Mouse (Mus musculus) forebrain, embryonic 16.5 days (tissue): ENCODE data around the gene Elfn1. TPM values are rescaled to one million over a fixed set of nuclear protein-coding genes. Genes with fewer than 3 reads are reported as not detected.

ENCODE experiments used
- ATAC-seq: fragments of 200-750 bp; cut with Nextera tagmentation; 2 replicates; pipeline ENCODE4 v1.8.0; 2017; ENCODE audit warnings: mild to moderate bottlenecking, moderate library complexity
- H3K27ac ChIP-seq: fragments of 300-500 bp; sonication (generic); 2 replicates; pipeline ENCODE4 v1.5.1; 2014; ENCODE audit warnings: low read length, control low read depth
- H3K27me3 ChIP-seq: fragments of 300-500 bp; sonication (generic); replicated peaks from 2 replicates; pipeline ENCODE4 v1.6.1; 2014; ENCODE audit warnings: low read length; ENCODE audit not compliant: control insufficient read depth, insufficient read depth
- H3K36me3 ChIP-seq: fragments of 300-500 bp; sonication (generic); 2 replicates; pipeline ENCODE4 v1.6.1; 2014; ENCODE audit not compliant: control insufficient read depth, insufficient read depth
- H3K4me1 ChIP-seq: fragments of 300-500 bp; sonication (generic); replicated peaks from 2 replicates; pipeline ENCODE4 v1.6.1; 2014; ENCODE audit warnings: low read length; ENCODE audit not compliant: control insufficient read depth, insufficient read depth
- H3K4me2 ChIP-seq: fragments of 300-500 bp; sonication (generic); 2 replicates; pipeline ENCODE4 v1.6.1; 2014; ENCODE audit warnings: mild to moderate bottlenecking, low read length, control low read depth
- H3K4me3 ChIP-seq: fragments of 300-500 bp; sonication (generic); replicated peaks from 2 replicates; pipeline ENCODE4 v1.5.1; 2014; ENCODE audit warnings: mild to moderate bottlenecking, low read length, control low read depth
- H3K9ac ChIP-seq: fragments of 300-500 bp; sonication (generic); replicated peaks from 2 replicates; pipeline ENCODE4 v1.6.1; 2014; ENCODE audit warnings: low read depth, low read length, control low read depth
- H3K9me3 ChIP-seq: fragments of 300-500 bp; sonication (generic); 2 replicates; pipeline ENCODE4 v1.6.1; 2016; ENCODE audit warnings: low read length; ENCODE audit not compliant: control insufficient read depth
- WGBS: fragments of 180-500 bp; shearing (Covaris S2); extraction: QIAGEN DNeasy Blood & Tissue Kit; methylation state at CpG from one replicate; pipeline ENCODE4 v1.1.7; 2014; 5-methylcytosine and 5-hydroxymethylcytosine counted together
- polyA plus RNA-seq: library from polyadenylated mRNA; unstranded; fragments of >200 nt; fragmentation: Nextera tagmentation; extraction: Ambion mirVana; gene quantifications from 2 replicates; pipeline ENCODE4 v1.2.1, GENCODE M21; 2015

The Elfn1 gene
- polyA plus RNA-seq, 1 experiment from 2014 or later = 3.2 TPM

DNA sequence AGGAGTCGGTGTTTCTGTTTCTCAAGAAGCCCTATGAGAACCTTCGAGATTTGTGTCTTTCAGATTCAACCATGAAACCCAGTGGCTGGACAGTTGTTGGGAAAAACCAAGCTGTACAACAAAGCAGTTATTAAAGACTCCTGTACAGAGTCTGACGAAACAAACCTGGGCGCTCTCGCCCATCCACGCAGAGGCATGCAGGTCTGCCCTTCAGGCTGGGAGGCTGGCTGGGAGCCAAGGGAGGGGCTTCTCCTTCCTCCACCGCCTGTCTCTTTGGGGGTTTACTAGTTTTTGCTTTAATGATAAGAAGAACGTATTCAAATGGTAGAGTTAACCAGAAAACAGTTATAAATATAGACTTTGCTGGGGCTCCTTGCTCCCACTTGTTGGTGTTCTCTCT lies 99.1 kb downstream of the Elfn1 start:
- no peak for ATAC-seq
- H3K27ac ChIP-seq = no peak overlapping the region
- no peak overlapping the region for H3K4me3 ChIP-seq
- 50% methylated on average over 8 of the region's 8 CpGs for WGBS
- no peak overlapping the region for H3K4me2 ChIP-seq
- no peak overlapping the region for H3K9ac ChIP-seq
- H3K4me1 ChIP-seq = peaks cover 22% of the 10 kb centered on the region
- H3K9me3 ChIP-seq = no peaks in the 10 kb centered on the region
- H3K27me3 ChIP-seq = no peaks in the 10 kb centered on the region
- no peaks in the 10 kb centered on the region for H3K36me3 ChIP-seq

DNA sequence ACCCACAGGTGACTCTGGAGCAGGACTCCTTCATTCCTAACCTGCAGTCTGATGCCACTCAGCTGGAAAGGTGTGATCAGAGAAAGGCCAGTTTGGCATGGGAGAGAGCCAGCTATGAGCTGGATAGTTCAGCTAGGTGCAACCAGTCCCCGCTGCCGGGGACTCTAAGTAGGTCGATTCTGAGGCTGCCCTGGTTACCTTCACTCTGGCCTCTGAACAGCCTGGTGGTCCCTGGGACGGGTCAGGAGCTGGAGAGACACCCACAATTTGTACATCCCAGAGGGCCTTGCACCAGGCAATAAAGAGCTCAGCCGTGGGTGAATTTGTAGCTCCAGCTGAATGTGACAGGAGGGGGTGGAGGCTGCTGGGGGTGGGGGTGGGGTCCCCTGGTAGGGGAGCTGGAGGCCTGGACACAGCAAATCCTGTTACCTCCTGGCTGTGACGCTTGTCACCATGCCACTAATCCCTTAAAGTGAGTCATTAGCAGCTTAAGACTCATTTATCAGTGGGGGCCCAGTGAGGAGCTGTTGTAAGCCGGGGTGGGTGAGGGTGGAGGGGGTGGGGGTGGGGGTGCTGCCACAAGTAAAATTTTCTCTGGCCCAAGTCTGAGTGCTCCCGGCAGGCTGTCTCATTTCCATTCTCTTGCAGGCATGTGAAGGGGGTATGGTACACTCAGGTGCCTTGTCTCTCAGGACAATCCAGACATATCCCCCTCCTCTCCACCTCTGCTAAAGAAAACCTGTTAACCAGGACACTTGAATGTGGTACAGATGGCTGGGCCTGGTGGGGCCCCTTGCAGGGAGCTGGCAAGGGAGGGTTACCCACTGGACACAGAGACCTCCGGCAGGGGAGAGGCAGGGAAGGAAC lies 100.1 kb downstream of the Elfn1 start:
- ATAC-seq = peak; percentile 36; the same call in 1 of the 2 replicates
- Histone ChIP-seq H3K4me1 (peaks cover 23% of the 10 kb centered on the region), H3K4me3 (no peak overlapping the region), H3K9ac (0 out of 2 replicates have a peak overlapping the region, but pooled peaks have one; percentile 13), H3K36me3 (no peaks in the 10 kb centered on the region), H3K4me2 (no peak overlapping the region), H3K9me3 (no peaks in the 10 kb centered on the region), H3K27me3 (no peaks in the 10 kb centered on the region), H3K27ac (no peak overlapping the region)
- WGBS = 14% methylated on average over 9 of the region's 9 CpGs

DNA sequence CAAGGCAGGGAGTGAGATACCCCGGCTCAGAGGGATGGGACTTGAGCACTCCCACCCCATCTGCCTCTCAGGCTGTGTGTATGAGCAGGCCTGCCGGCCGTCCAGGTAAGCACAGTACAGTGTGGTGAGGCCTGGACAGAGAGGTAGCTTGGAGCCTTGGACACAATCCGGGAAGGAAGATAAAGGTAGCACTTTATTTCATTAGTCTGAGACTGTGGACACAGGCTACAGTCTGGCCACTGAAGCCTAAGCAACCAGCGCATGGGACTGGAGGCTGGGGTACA lies 100.7 kb downstream of the Elfn1 start:
- Histone ChIP-seq H3K9ac (0 out of 2 replicates have a peak overlapping the region, but pooled peaks have one; percentile 13), H3K4me2 (no peak overlapping the region), H3K27me3 (no peaks in the 10 kb centered on the region), H3K27ac (no peak overlapping the region), H3K9me3 (no peaks in the 10 kb centered on the region), H3K4me3 (no peak overlapping the region), H3K36me3 (no peaks in the 10 kb centered on the region), H3K4me1 (peaks cover 27% of the 10 kb centered on the region)
- 37% methylated on average over 5 of the region's 5 CpGs for WGBS
- no peak for ATAC-seq

DNA sequence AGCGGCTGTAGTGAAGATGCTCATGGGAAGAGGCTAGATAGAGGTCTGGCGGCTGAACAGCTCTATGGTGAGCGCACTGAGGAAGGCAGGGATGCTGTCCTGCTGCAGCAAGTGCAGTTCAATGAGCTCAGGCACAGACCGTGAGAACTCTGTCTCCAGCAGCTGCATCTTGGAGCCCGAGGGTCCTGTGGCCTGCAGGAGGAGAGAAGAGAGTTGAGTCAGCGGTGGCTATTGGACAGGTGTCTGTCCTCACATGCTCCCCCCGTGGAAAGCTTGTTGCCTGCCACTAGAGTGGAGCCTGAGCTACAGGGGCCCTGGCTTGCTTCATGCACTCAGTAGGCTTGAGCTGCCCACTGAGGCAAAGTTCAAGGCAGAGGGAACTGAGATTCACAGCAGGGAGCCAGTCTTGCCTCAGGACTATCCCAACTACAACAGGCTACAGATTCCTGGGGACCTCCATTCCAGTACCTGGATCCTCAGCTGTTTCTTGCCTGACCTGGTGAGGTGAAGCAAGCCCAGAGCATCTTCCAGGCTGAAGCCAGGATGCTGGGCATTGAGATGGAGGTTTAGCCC lies 101.4 kb downstream of the Elfn1 start:
- no peak overlapping the region for H3K9ac ChIP-seq
- peaks cover 30% of the 10 kb centered on the region for H3K4me1 ChIP-seq
- no peak for ATAC-seq

DNA sequence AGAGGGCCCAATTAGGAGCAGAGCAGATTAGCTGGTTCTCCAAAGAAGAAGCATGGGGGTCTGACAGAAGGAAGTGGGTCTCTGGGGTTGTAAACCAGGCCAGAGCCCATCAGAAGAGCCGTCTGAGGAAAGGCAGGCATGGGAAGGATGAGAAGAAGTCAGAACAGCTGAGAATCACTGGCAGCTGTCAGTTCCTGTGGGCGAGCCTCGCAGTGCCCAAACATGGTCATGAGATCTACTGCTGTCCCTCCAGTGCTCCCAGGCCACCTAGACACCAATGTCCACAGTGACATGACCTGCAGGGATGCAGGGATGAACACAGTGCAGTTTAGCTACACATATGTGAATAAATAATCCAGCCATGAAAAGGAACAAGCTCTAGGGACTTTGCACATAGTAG lies 102.7 kb downstream of the Elfn1 start:
- 85% methylated on average over 3 of the region's 3 CpGs for WGBS
- Histone ChIP-seq H3K9me3 (no peaks in the 10 kb centered on the region), H3K27ac (no peak overlapping the region), H3K27me3 (no peaks in the 10 kb centered on the region), H3K36me3 (no peaks in the 10 kb centered on the region), H3K4me2 (no peak overlapping the region), H3K4me1 (peaks cover 30% of the 10 kb centered on the region), H3K4me3 (no peak overlapping the region), H3K9ac (no peak overlapping the region)
- ATAC-seq = no peak

More for the DNA sequence above, 101.4 kb downstream of the Elfn1 start:
- Histone ChIP-seq H3K27ac (no peak overlapping the region), H3K4me3 (no peak overlapping the region), H3K27me3 (no peaks in the 10 kb centered on the region), H3K9me3 (no peaks in the 10 kb centered on the region), H3K36me3 (no peaks in the 10 kb centered on the region), H3K4me2 (no peak overlapping the region)
- WGBS = 72% methylated on average over 7 of the region's 7 CpGs

DNA sequence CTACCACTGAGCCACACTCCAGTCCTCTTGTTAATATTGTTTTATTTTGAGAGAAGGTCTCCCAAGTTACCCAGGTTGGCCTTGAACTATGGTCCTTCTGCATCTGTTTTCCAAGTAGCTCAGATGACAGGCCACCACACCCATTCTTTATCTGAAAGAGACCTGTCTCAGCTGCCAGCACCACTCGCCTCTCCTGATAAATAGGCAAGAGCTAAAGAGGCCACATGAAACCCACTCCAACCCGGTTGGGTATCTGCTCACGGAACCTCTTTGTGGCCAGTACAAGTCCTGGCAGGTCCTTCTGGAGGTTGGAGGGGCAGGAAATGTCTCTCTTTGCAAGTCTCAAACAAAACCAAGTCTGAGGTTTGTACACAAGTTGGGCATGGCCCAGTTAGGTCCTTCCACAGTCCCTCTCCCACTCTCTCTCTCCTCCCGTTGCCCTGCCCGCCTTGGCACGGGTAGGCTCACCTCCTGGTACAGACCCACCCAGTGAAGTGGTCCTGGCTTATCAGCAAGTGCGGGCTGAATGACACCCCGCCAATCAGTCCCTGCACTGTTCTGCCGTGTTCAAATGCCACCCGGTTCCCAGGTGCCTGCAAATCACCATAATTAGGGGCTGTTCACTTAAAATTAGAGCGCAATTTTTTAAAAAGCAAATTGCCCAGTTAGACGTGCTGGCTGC lies 104.7 kb downstream of the Elfn1 start:
- H3K9me3 ChIP-seq = no peaks in the 10 kb centered on the region
- no peak overlapping the region for H3K4me2 ChIP-seq
- no peak overlapping the region for H3K4me3 ChIP-seq
- no peak overlapping the region for H3K27ac ChIP-seq
- H3K27me3 ChIP-seq = no peaks in the 10 kb centered on the region
- ATAC-seq = peak; percentile 47; the same call in 1 of the 2 replicates
- H3K36me3 ChIP-seq = no peaks in the 10 kb centered on the region
- 73% methylated on average over 12 of the region's 12 CpGs for WGBS
- no peak overlapping the region for H3K9ac ChIP-seq
- H3K4me1 ChIP-seq = peaks cover 25% of the 10 kb centered on the region

DNA sequence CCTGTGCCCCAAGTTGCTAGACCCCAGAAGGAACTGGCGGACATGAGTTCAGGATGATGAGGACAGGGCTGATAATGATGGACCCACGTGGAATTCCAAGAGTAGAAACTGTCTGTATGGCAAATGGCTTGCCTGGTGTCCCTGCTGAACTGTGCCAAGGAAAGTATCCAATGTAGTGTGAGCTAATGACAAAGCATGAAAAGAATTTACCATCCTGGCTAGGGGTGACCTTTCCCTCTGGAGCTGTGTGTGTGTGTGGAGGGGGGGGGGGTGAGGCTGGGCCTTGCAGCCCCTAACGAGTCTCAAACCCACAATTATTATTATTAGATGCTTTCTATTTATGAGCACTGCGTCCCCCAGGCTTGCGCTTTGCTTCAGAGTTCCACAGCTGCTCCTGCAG lies 105.9 kb downstream of the Elfn1 start:
- H3K9ac ChIP-seq = no peak overlapping the region
- WGBS = 51% methylated on average over 5 of the region's 5 CpGs
- no peak overlapping the region for H3K4me2 ChIP-seq
- H3K27me3 ChIP-seq = no peaks in the 10 kb centered on the region
- H3K27ac ChIP-seq = no peak overlapping the region
- no peak for ATAC-seq
- no peaks in the 10 kb centered on the region for H3K9me3 ChIP-seq
- H3K36me3 ChIP-seq = no peaks in the 10 kb centered on the region
- peaks cover 13% of the 10 kb centered on the region for H3K4me1 ChIP-seq
- no peak overlapping the region for H3K4me3 ChIP-seq

DNA sequence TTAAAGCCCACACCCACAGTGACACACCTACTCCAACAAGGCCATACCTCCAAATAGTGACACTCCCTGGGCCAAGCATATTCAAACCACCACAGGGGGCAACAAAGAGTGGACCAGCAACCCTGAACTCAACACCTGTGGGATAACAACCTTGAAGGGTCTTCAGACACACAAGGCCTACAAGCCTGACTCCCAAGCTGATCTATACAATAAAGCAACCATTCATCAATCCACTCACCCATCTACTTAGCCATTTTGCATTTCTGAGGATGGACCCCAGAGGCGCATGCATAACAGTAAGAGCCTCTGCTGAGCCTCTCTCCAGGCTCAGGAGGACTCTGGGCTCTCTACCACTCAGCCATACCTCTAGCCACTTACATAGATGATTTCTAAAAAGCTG lies 109.2 kb downstream of the Elfn1 start:
- peaks cover 21% of the 10 kb centered on the region for H3K4me1 ChIP-seq
- H3K27ac ChIP-seq = no peak overlapping the region
- no peaks in the 10 kb centered on the region for H3K36me3 ChIP-seq
- ATAC-seq = no peak
- no peak overlapping the region for H3K4me3 ChIP-seq
- no peak overlapping the region for H3K9ac ChIP-seq
- no peaks in the 10 kb centered on the region for H3K9me3 ChIP-seq
- H3K4me2 ChIP-seq = no peak overlapping the region
- WGBS = 94% methylated on average over 1 of the region's 1 CpGs
- H3K27me3 ChIP-seq = no peaks in the 10 kb centered on the region

DNA sequence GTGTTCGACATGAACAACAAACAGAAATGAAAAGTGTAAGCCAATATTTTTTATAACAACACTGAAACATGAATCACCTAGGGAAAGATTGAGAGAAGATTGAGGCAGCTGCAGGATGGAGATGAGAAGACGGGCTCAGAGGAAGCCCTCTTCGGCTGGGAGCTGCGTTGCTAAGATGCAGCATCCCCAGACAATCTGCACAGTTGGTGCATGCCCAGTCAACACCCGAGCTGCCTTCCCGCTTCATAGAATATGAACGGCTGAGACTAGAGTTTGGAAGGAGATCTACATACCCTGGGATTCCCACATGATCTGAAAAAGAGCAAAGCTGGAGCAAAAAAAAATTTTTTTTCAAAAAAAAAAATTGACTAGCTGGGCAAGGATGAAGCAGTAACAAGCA lies 111.0 kb downstream of the Elfn1 start:
- Histone ChIP-seq H3K36me3 (no peaks in the 10 kb centered on the region), H3K4me2 (no peak overlapping the region), H3K4me1 (peaks cover 31% of the 10 kb centered on the region), H3K9me3 (no peaks in the 10 kb centered on the region), H3K27ac (no peak overlapping the region), H3K4me3 (no peak overlapping the region), H3K27me3 (no peaks in the 10 kb centered on the region), H3K9ac (no peak overlapping the region)
- WGBS = 82% methylated on average over 7 of the region's 7 CpGs
- ATAC-seq = 0 out of 2 replicates have a peak, but pooled peaks have one; percentile 39
